Mouse (Mus musculus) embryonic facial prominence, embryonic 11.5 days (tissue): ENCODE measurements at regions not wholly inside any gene's neighbourhood (a gene's known extent, or its start where the extent isn't known, plus 50 kb on each side); places are given as distances from the start of the nearest gene placed in this dataset.

ENCODE experiments used
- ATAC-seq: fragments of 200-750 bp; cut with Nextera tagmentation; replicated peaks from 2 replicates; pipeline ENCODE4 v1.8.0; 2017; ENCODE audit warnings: low read depth; ENCODE audit not compliant: insufficient number of reproducible peaks, low FRiP score, low TSS enrichment
- DNase-seq: peaks from one replicate; pipeline ENCODE4 v3.0.0-alpha.2; 2015; ENCODE audit warnings: low spot score
- H3K27ac ChIP-seq: fragments of 300-500 bp; sonication (generic); replicated peaks from 2 replicates; pipeline ENCODE4 v1.5.1; 2014; ENCODE audit warnings: mild to moderate bottlenecking, low read depth, low read length, control low read depth
- H3K27me3 ChIP-seq: fragments of 300-500 bp; sonication (generic); 2 replicates; pipeline ENCODE4 v1.6.1; 2014; ENCODE audit warnings: mild to moderate bottlenecking, low read length, moderate library complexity, mixed read lengths; ENCODE audit not compliant: control insufficient read depth, insufficient read depth
- H3K36me3 ChIP-seq: fragments of 300-500 bp; sonication (generic); replicated peaks from 2 replicates; pipeline ENCODE4 v1.6.1; 2014; ENCODE audit warnings: low read depth, mild to moderate bottlenecking, low read length, moderate library complexity, mixed read lengths; ENCODE audit not compliant: control insufficient read depth, insufficient read depth
- H3K4me1 ChIP-seq: fragments of 300-500 bp; sonication (generic); 2 replicates; pipeline ENCODE4 v1.6.1; 2014; ENCODE audit warnings: low read length, mixed read lengths; ENCODE audit not compliant: control insufficient read depth, insufficient read depth
- H3K4me2 ChIP-seq: fragments of 300-500 bp; sonication (generic); 2 replicates; pipeline ENCODE4 v1.6.1; 2014; ENCODE audit warnings: low read depth, mild to moderate bottlenecking, control low read depth, low read length, moderate library complexity
- H3K4me3 ChIP-seq: fragments of 300-500 bp; sonication (generic); 2 replicates; pipeline ENCODE4 v1.5.1; 2014; ENCODE audit warnings: low read depth, low read length, control low read depth
- H3K9ac ChIP-seq: fragments of 300-500 bp; sonication (generic); replicated peaks from 2 replicates; pipeline ENCODE4 v1.6.1; 2014; ENCODE audit warnings: mild to moderate bottlenecking, control low read depth, low read length
- H3K9me3 ChIP-seq: fragments of 300-500 bp; sonication (generic); replicated peaks from 2 replicates; pipeline ENCODE4 v1.6.1; 2016; ENCODE audit warnings: mild to moderate bottlenecking, low read length, inconsistent platforms, mixed read lengths; ENCODE audit not compliant: control insufficient read depth
- WGBS: fragments of 180-500 bp; shearing (Covaris S2); extraction: QIAGEN DNeasy Blood & Tissue Kit; methylation state at CpG from one replicate; pipeline ENCODE4 v1.1.7; 2014; 5-methylcytosine and 5-hydroxymethylcytosine counted together

- Histone ChIP-seq H3K4me1 (no peaks in the 10 kb centered on the region), H3K4me3 (no peak overlapping the region), H3K4me2 (no peak overlapping the region), H3K9me3 (no peaks in the 10 kb centered on the region), H3K27me3 (no peaks in the 10 kb centered on the region), H3K27ac (no peak overlapping the region), H3K9ac (no peak overlapping the region), H3K36me3 (no peaks in the 10 kb centered on the region)
- DNase-seq (peak; percentile 6), ATAC-seq (no peak)
- 66% methylated on average over 10 of the region's 10 CpGs for WGBS
Measured at GRCm38 (mm10) chr1:182224836-182225235, 57.8 kb downstream of the Degs1 start.

GRCm38 (mm10) chr1:182223815-182224214, 58.8 kb downstream of the Degs1 start:
- DNase-seq (no peak), ATAC-seq (no peak)
- Histone ChIP-seq H3K9me3 (no peaks in the 10 kb centered on the region), H3K36me3 (no peaks in the 10 kb centered on the region), H3K4me1 (no peaks in the 10 kb centered on the region), H3K27ac (no peak overlapping the region), H3K4me2 (no peak overlapping the region), H3K27me3 (no peaks in the 10 kb centered on the region), H3K9ac (no peak overlapping the region), H3K4me3 (no peak overlapping the region)
- WGBS: 66% methylated on average over 4 of the region's 4 CpGs
